Mouse (Mus musculus): ENCODE results near the gene Plekhb2. TPM values are rescaled to one million over a fixed set of nuclear protein-coding genes. Genes with fewer than 3 reads are reported as not detected.
A peak's percentile ranks its signal among the peaks of the same experiment; 100 is the strongest.

Gene Plekhb2
- polyA plus RNA-seq, 1 experiment: 76.5 TPM

- no peak overlapping the region for H3K27ac ChIP-seq (ENCODE audit: insufficient read depth, low read length)
- TF ChIP-seq CTCF (IDR thresholded peaks at IDR 0.05; ENCODE audit: borderline replicate concordance, insufficient read depth, low read length) (no peak), POLR2A (IDR thresholded peaks at IDR 0.05; ENCODE audit: low read depth, low read length) (no peak)
- H3K4me3 ChIP-seq (ENCODE audit: insufficient read depth, low read length): no peak overlapping the region
- no peaks in the 10 kb centered on the region for H3K4me1 ChIP-seq (ENCODE audit: control insufficient read depth, insufficient read depth, low read length)
These were observed 29.8 kb downstream of the Plekhb2 start for GRCm38 (mm10) chr1:34879611-34880010.

- Histone ChIP-seq H3K27ac (ENCODE audit: insufficient read depth, low read length) (no peak overlapping the region), H3K4me1 (ENCODE audit: control insufficient read depth, insufficient read depth, low read length) (no peaks in the 10 kb centered on the region), H3K4me3 (ENCODE audit: insufficient read depth, low read length) (no peak overlapping the region)
- TF ChIP-seq POLR2A (IDR thresholded peaks at IDR 0.05; ENCODE audit: low read depth, low read length) (no peak), CTCF (IDR thresholded peaks at IDR 0.05; ENCODE audit: borderline replicate concordance, insufficient read depth, low read length) (no peak)
These were observed 34.0 kb downstream of the Plekhb2 start for GRCm38 (mm10) chr1:34883776-34884175.

- Histone ChIP-seq H3K4me1 (ENCODE audit: control insufficient read depth, insufficient read depth, low read length) (no peaks in the 10 kb centered on the region), H3K4me3 (ENCODE audit: insufficient read depth, low read length) (no peak overlapping the region), H3K27ac (ENCODE audit: insufficient read depth, low read length) (no peak overlapping the region)
- TF ChIP-seq POLR2A (IDR thresholded peaks at IDR 0.05; ENCODE audit: low read depth, low read length): no peak
- peak; percentile 52 for TF ChIP-seq CTCF (IDR thresholded peaks at IDR 0.05; ENCODE audit: borderline replicate concordance, insufficient read depth, low read length)
These were observed 41.9 kb downstream of the Plekhb2 start for GRCm38 (mm10) chr1:34891559-34892289.

- Histone ChIP-seq H3K4me1 (ENCODE audit: control insufficient read depth, insufficient read depth, low read length) (no peaks in the 10 kb centered on the region), H3K27ac (ENCODE audit: insufficient read depth, low read length) (no peak overlapping the region), H3K4me3 (ENCODE audit: insufficient read depth, low read length) (no peak overlapping the region)
- no peak for TF ChIP-seq CTCF (IDR thresholded peaks at IDR 0.05; ENCODE audit: borderline replicate concordance, insufficient read depth, low read length)
These were observed 42.7 kb downstream of the Plekhb2 start for GRCm38 (mm10) chr1:34892466-34892865.

GRCm38 (mm10) chr1:34893331-34893730 is 43.6 kb downstream of the Plekhb2 start:
- no peak overlapping the region for H3K27ac ChIP-seq (ENCODE audit: insufficient read depth, low read length)
- TF ChIP-seq CTCF (IDR thresholded peaks at IDR 0.05; ENCODE audit: borderline replicate concordance, insufficient read depth, low read length) (no peak), POLR2A (IDR thresholded peaks at IDR 0.05; ENCODE audit: low read depth, low read length) (no peak)
- H3K4me3 ChIP-seq (ENCODE audit: insufficient read depth, low read length): no peak overlapping the region
- H3K4me1 ChIP-seq (ENCODE audit: control insufficient read depth, insufficient read depth, low read length): no peaks in the 10 kb centered on the region

GRCm38 (mm10) chr1:34893831-34894230 is 44.1 kb downstream of the Plekhb2 start:
- H3K4me3 ChIP-seq (ENCODE audit: insufficient read depth, low read length): no peak overlapping the region
- no peak for TF ChIP-seq CTCF (IDR thresholded peaks at IDR 0.05; ENCODE audit: borderline replicate concordance, insufficient read depth, low read length)
- TF ChIP-seq POLR2A (IDR thresholded peaks at IDR 0.05; ENCODE audit: low read depth, low read length): no peak
- no peaks in the 10 kb centered on the region for H3K4me1 ChIP-seq (ENCODE audit: control insufficient read depth, insufficient read depth, low read length)
- no peak overlapping the region for H3K27ac ChIP-seq (ENCODE audit: insufficient read depth, low read length)

- Histone ChIP-seq H3K4me1 (ENCODE audit: control insufficient read depth, insufficient read depth, low read length) (no peaks in the 10 kb centered on the region), H3K27ac (ENCODE audit: insufficient read depth, low read length) (no peak overlapping the region), H3K4me3 (ENCODE audit: insufficient read depth, low read length) (no peak overlapping the region)
- TF ChIP-seq POLR2A (IDR thresholded peaks at IDR 0.05; ENCODE audit: low read depth, low read length) (no peak), CTCF (IDR thresholded peaks at IDR 0.05; ENCODE audit: borderline replicate concordance, insufficient read depth, low read length) (peak; percentile 30; the same call in 1 of the 2 replicates)
These were observed 46.3 kb downstream of the Plekhb2 start for GRCm38 (mm10) chr1:34896102-34896501.

GRCm38 (mm10) chr1:34896898-34897297 is 47.1 kb downstream of the Plekhb2 start:
- Histone ChIP-seq H3K27ac (ENCODE audit: insufficient read depth, low read length) (no peak overlapping the region), H3K4me1 (ENCODE audit: control insufficient read depth, insufficient read depth, low read length) (no peaks in the 10 kb centered on the region), H3K4me3 (ENCODE audit: insufficient read depth, low read length) (no peak overlapping the region)
- TF ChIP-seq CTCF (IDR thresholded peaks at IDR 0.05; ENCODE audit: borderline replicate concordance, insufficient read depth, low read length) (peak; percentile 33; the same call in 1 of the 2 replicates), POLR2A (IDR thresholded peaks at IDR 0.05; ENCODE audit: low read depth, low read length) (no peak)

- H3K4me1 ChIP-seq (ENCODE audit: control insufficient read depth, insufficient read depth, low read length): no peaks in the 10 kb centered on the region
- TF ChIP-seq POLR2A (IDR thresholded peaks at IDR 0.05; ENCODE audit: low read depth, low read length) (no peak), CTCF (IDR thresholded peaks at IDR 0.05; ENCODE audit: borderline replicate concordance, insufficient read depth, low read length) (no peak)
- H3K4me3 ChIP-seq (ENCODE audit: insufficient read depth, low read length): no peak overlapping the region
- H3K27ac ChIP-seq (ENCODE audit: insufficient read depth, low read length): no peak overlapping the region
These were observed 78.9 kb downstream of the Plekhb2 start for GRCm38 (mm10) chr1:34928656-34929055.

Other genes with a start within 250 kb of the Plekhb2 start
- 91.4 and 133 TPM in 2 replicates for gene Fam168b, start 6.9 kb upstream of the Plekhb2 start, polyA plus RNA-seq (2011; ENCODE audit: insufficient read length, low read depth, missing spikeins)